Mouse (Mus musculus) ZHBTc4 (cell line): ENCODE results near the gene Sirt7.
"Not testable (repeated sequence)": the region's sequence is repeated elsewhere in the genome, so short reads cannot be mapped to it uniquely, and the experiment has no call there.

ENCODE experiments used
- DNase-seq: peaks from one replicate; pipeline ENCODE4 v3.0.0-alpha.2; 2011; ENCODE audit warnings: low read depth, low spot score

Gene Sirt7

GRCm38 (mm10) chr11:120582982-120583293, 42.1 kb downstream of the Sirt7 start:
- DNase-seq = not testable (repeated sequence)

- peak; percentile 57 for DNase-seq
Measured at GRCm38 (mm10) chr11:120582268-120582981, 42.6 kb downstream of the Sirt7 start.

GRCm38 (mm10) chr11:120581490-120582267, 43.4 kb downstream of the Sirt7 start, which contains the start of gene Arhgdia:
Gene Arhgdia, minus strand, starts transcription at chr11:120581624.
- DNase-seq = peak; percentile 90

- DNase-seq = peak; percentile 61
Measured at GRCm38 (mm10) chr11:120580871-120581331, 44.1 kb downstream of the Sirt7 start.

GRCm38 (mm10) chr11:120580190-120580589, 44.9 kb downstream of the Sirt7 start:
- DNase-seq = peak; percentile 29

GRCm38 (mm10) chr11:120579316-120580107, 45.5 kb downstream of the Sirt7 start:
- peak; percentile 87 for DNase-seq

- DNase-seq = no peak
Measured at GRCm38 (mm10) chr11:120578694-120579243, 46.3 kb downstream of the Sirt7 start.

GRCm38 (mm10) chr11:120578024-120578693, 46.9 kb downstream of the Sirt7 start:
- no peak for DNase-seq

GRCm38 (mm10) chr11:120577211-120578023, 47.6 kb downstream of the Sirt7 start:
- DNase-seq = peak; percentile 60

- DNase-seq = no peak
Measured at GRCm38 (mm10) chr11:120576365-120576981, 48.6 kb downstream of the Sirt7 start.

- DNase-seq = no peak
Measured at GRCm38 (mm10) chr11:120575940-120576339, 49.1 kb downstream of the Sirt7 start.

GRCm38 (mm10) chr11:120575046-120575445, 50.0 kb downstream of the Sirt7 start:
- DNase-seq = no peak

GRCm38 (mm10) chr11:120574278-120574600, 50.8 kb downstream of the Sirt7 start:
- DNase-seq = no peak

- peak; percentile 32 for DNase-seq
Measured at GRCm38 (mm10) chr11:120573585-120574277, 51.3 kb downstream of the Sirt7 start.

GRCm38 (mm10) chr11:120572752-120573584, 52.1 kb downstream of the Sirt7 start, which contains the start of gene P4hb:
Gene P4hb, minus strand, starts transcription at chr11:120573253.
- DNase-seq = peak; percentile 100

- no peak for DNase-seq
Measured at GRCm38 (mm10) chr11:120572417-120572751, 52.7 kb downstream of the Sirt7 start.

- no peak for DNase-seq
Measured at GRCm38 (mm10) chr11:120571754-120572416, 53.2 kb downstream of the Sirt7 start.

- no peak for DNase-seq
Measured at GRCm38 (mm10) chr11:120571122-120571521, 53.9 kb downstream of the Sirt7 start.
